Mouse (Mus musculus): ENCODE results near the gene Stab2. TPM values are rescaled to one million over a fixed set of nuclear protein-coding genes. Genes with fewer than 3 reads are reported as not detected.

Stab2 gene
- total and polyA plus RNA-seq, 3 experiments, result 0.09 TPM; not detected in 2

- no peak overlapping the region for H3K4me3 ChIP-seq (replicated peaks in 1 of 3; ENCODE audit: low read depth in 2 of 3, low read length in 2 of 3, poor library complexity in 1 of 3)
- in situ Hi-C loops (cut with MboI; ENCODE audit: low pct_ligation_motif_present, low pct_unique_long_range_greater_than_20kb, low sequenced_read_pairs), result no loop called here
- H3K9me3 ChIP-seq (replicated peaks; ENCODE audit: low read length), result no peaks in the 10 kb centered on the region
- no peaks in the 10 kb centered on the region for H3K79me2 ChIP-seq (replicated peaks; ENCODE audit: control insufficient read depth, extremely low read depth, insufficient read depth, poor library complexity, severe bottlenecking)
- dilution Hi-C loops (cut with MboI; ENCODE audit: extremely low pct_ligation_motif_present, extremely low pct_unique_long_range_greater_than_20kb, low sequenced_read_pairs), result no loop called here
- H3K4me2 ChIP-seq (ENCODE audit: insufficient read depth, low read depth, poor library complexity, severe bottlenecking), result no peak overlapping the region
- H3K27me3 ChIP-seq (replicated peaks), result no peaks in the 10 kb centered on the region
- H3K4me1 ChIP-seq (ENCODE audit: control insufficient read depth in 1 of 2, insufficient read depth in 2 of 2), result peaks cover 5 to 8% of the 10 kb centered on the region in 2 experiments
- H3K9ac ChIP-seq (ENCODE audit: insufficient read depth, low read depth), result no peak overlapping the region
- no peaks in the 10 kb centered on the region for H3K36me3 ChIP-seq (replicated peaks in 1 of 2; ENCODE audit: control insufficient read depth in 1 of 2, insufficient read depth in 1 of 2, low read length in 1 of 2)
- TF ChIP-seq TCF12 (IDR thresholded peaks at IDR 0.05; ENCODE audit: low read depth, low read length) (no peak), E2F4 (IDR thresholded peaks at IDR 0.05; ENCODE audit: insufficient replicate concordance, low read depth, low read length) (no peak), MEF2A (IDR thresholded peaks at IDR 0.05; ENCODE audit: borderline replicate concordance, low read depth, low read length) (no peak), ZKSCAN1 (IDR thresholded peaks at IDR 0.05; ENCODE audit: borderline replicate concordance, low read depth, low read length) (no peak), EP300 (IDR thresholded peaks at IDR 0.05; ENCODE audit: low read length) (no peak), MAFK (IDR thresholded peaks at IDR 0.05; ENCODE audit: insufficient replicate concordance, low read length) (no peak), JUND (conservative IDR thresholded peaks at IDR 0.05; ENCODE audit: low read depth, low read length) (no peak), MAX (IDR thresholded peaks at IDR 0.05; ENCODE audit: low read length) (no peak), IRF4 (IDR thresholded peaks at IDR 0.05; ENCODE audit: low read depth, low read length) (no peak), TBP (conservative IDR thresholded peaks at IDR 0.05; ENCODE audit: low read depth, low read length) (no peak), KAT2A (IDR thresholded peaks at IDR 0.05; ENCODE audit: insufficient replicate concordance, low read length) (no peak), ZNF384 (IDR thresholded peaks at IDR 0.05; ENCODE audit: low read depth, low read length) (no peak), USF1 (IDR thresholded peaks at IDR 0.05; ENCODE audit: low read depth, low read length) (no peak), CHD1 (IDR thresholded peaks at IDR 0.05; ENCODE audit: low read depth, low read length) (no peak), PAX5 (IDR thresholded peaks at IDR 0.05; ENCODE audit: low read length) (no peak), CHD2 (IDR thresholded peaks at IDR 0.05; ENCODE audit: low read length) (no peak)
- H3K27ac ChIP-seq (ENCODE audit: insufficient read depth, low read depth), result no peak overlapping the region
- DNase-seq (ENCODE audit: extremely low read depth), result no peak
These were observed 33.4 kb upstream of the Stab2 start for GRCm38 (mm10) chr10:87041265-87041664.

- Histone ChIP-seq H3K79me2 (replicated peaks; ENCODE audit: control insufficient read depth, extremely low read depth, insufficient read depth, poor library complexity, severe bottlenecking) (no peaks in the 10 kb centered on the region), H3K4me3 (replicated peaks in 1 of 3; ENCODE audit: low read depth in 2 of 3, low read length in 2 of 3, poor library complexity in 1 of 3) (no peak overlapping the region), H3K9ac (ENCODE audit: insufficient read depth, low read depth) (no peak overlapping the region), H3K27me3 (replicated peaks) (no peaks in the 10 kb centered on the region), H3K27ac (ENCODE audit: insufficient read depth, low read depth) (no peak overlapping the region), H3K4me1 (ENCODE audit: control insufficient read depth in 1 of 2, insufficient read depth in 2 of 2) (peaks cover 6 to 13% of the 10 kb centered on the region in 2 experiments), H3K4me2 (ENCODE audit: insufficient read depth, low read depth, poor library complexity, severe bottlenecking) (no peak overlapping the region), H3K9me3 (replicated peaks; ENCODE audit: low read length) (no peaks in the 10 kb centered on the region), H3K36me3 (replicated peaks in 1 of 2; ENCODE audit: control insufficient read depth in 1 of 2, insufficient read depth in 1 of 2, low read length in 1 of 2) (no peaks in the 10 kb centered on the region)
- dilution Hi-C loops (cut with MboI; ENCODE audit: extremely low pct_ligation_motif_present, extremely low pct_unique_long_range_greater_than_20kb, low sequenced_read_pairs) (no loop called here), in situ Hi-C loops (cut with MboI; ENCODE audit: low pct_ligation_motif_present, low pct_unique_long_range_greater_than_20kb, low sequenced_read_pairs) (no loop called here)
- no peak for TF ChIP-seq ETS1 (conservative IDR thresholded peaks at IDR 0.05; ENCODE audit: low read depth, low read length)
- TF ChIP-seq ZNF384 (IDR thresholded peaks at IDR 0.05; ENCODE audit: low read depth, low read length), result no peak
- no peak for TF ChIP-seq POLR2AphosphoS2 (IDR thresholded peaks at IDR 0.05; ENCODE audit: low read depth, low read length)
- no peak for DNase-seq (ENCODE audit: extremely low read depth)
These were observed 32.0 kb upstream of the Stab2 start for GRCm38 (mm10) chr10:87039800-87040199.
